Mouse (Mus musculus): ENCODE data around the gene Serpinb2.

Gene Serpinb2

DNA sequence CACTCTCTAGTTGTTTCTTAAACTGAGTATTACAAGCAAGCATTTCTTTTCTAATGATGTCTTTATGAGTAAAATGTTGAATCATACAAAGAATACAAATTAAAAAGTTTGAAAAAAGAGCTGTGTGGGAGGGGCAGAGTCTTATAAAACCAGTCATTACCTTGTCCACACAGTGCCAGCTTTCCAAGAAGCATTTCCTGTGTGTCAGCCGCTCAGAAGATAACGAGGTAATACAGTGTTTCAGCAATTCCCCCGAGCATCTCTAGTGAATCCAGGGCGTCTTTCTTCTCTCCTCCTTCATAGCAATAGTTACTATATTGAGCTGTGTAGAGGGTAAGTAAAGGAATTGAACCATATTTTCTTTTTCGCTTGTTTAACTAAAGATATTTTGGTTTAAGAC, at the start of gene Serpinb2:
Gene Serpinb2, plus strand, starts transcription at position 172 of the 400 bp plus-strand sequence.
- no peak for DNase-seq (ENCODE audit: low read depth, low spot score)

DNA sequence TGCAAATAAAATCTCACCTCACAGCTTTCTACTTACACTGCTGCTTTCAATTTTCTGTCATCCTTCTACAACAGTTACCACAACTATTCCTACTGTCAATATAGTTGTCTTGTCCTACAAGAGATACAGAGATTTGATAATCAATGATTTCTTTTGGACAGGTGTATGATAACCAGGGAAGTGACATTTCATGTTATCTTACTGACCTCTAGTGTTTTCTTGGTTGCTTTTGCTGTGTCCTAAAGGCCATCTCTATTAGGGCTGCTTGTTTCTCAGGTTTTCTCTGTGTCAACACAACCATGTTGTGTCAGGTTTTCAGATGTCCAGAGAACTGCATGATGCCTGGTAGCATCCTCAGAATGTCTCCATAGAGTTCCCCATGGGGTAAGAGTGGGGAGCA, 31.3 kb upstream of the Serpinb2 start:
- peak; percentile 18 for DNase-seq (ENCODE audit: low read depth, low spot score)

DNA sequence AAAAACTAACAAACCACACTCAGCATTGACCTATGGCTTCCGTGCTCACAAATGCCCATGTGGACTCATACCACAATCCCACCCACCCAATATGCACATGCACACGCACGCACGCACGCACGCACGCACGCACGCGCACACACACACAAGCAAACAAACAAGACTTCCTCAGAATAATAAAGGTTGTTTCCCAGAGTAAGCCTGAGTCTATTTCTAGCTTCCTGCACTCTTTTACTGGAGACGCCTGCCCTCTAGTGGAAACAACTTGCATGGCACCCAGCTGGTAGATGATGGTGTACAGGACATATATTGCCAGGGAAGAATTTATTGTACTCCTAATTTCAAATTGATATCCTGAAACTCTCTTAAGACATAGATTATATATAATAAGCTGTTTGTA, 29.8 kb upstream of the Serpinb2 start:
- DNase-seq (ENCODE audit: low read depth, low spot score) = peak; percentile 75

DNA sequence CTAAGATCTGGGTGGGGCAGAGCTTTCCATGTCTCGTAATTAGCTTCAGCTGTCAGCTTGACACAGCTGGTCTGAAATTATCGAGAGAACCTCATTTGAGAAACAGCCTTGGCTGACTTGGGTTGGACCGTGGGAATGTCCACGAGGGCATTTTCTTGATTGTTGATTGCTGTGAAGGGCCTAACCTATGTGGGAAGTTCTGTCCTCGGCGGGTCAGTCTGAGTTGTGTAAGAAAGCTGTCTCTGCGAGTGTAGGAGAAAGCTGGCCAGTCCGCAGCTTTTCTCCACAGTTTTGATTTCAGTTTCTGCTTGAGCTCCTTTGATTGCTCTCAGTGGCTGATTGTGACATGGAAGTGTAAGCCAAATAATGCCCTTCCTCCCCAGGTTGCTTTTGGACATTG, 21.6 kb upstream of the Serpinb2 start:
- DNase-seq (ENCODE audit: low read depth, low spot score) = no peak

DNA sequence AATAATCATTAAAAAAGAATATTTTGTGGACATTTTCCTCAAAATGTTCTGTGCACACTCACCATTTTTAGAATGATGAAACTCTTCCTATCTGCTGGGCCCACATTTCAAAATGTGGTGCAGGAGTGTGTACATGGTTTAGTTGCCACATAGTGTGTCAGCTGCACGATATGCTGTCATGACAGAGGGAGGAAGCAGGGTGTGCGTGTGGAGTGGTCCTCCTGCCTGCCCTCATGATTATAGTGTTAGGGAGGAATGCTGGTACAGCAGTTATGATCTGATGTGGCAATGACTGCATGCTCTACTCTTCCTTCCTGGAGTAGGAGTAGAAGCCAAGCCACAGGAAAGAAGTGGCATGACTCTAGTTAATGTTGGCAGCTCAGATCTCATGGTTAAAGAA, 14.4 kb upstream of the Serpinb2 start:
- no peak for DNase-seq (ENCODE audit: low read depth, low spot score)

DNA sequence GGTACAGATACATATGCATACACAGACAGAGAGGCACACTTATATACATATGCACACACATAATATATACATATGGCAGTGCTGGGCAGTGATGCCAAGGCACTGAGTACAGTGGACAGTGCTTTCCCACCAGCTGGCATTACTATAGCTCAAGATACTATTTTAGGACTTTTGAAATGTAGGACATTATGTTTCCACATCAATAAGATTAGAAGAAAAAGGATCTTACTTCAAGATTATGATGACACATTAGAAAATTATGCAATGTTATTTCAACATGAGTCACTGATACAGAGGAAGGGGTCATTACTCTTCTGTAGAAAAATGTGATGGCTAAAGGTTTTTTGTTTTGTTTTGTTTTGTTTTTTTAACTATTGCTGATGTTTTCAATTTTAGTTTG, 9.2 kb upstream of the Serpinb2 start:
- DNase-seq (ENCODE audit: low read depth, low spot score) = no peak

DNA sequence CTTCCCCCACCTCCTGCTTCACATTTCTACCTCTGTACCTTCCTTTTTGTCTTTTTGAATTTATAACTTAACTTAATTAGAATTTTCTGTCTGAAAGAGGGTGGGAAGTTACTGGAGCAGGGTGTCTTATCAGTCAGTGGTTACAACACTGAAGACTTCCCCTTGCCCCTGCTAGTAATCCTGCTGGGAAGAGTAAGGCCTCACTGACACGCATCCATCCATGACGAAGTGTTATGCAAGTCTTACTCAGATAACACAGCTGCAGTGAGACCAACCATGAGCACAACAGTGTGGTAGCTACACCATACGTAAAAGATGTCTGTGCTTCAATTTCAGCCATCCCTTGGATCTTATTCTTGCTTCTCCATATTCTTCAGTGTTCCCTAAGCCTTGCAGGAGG, 7.9 kb upstream of the Serpinb2 start:
- DNase-seq (ENCODE audit: low read depth, low spot score) = no peak

DNA sequence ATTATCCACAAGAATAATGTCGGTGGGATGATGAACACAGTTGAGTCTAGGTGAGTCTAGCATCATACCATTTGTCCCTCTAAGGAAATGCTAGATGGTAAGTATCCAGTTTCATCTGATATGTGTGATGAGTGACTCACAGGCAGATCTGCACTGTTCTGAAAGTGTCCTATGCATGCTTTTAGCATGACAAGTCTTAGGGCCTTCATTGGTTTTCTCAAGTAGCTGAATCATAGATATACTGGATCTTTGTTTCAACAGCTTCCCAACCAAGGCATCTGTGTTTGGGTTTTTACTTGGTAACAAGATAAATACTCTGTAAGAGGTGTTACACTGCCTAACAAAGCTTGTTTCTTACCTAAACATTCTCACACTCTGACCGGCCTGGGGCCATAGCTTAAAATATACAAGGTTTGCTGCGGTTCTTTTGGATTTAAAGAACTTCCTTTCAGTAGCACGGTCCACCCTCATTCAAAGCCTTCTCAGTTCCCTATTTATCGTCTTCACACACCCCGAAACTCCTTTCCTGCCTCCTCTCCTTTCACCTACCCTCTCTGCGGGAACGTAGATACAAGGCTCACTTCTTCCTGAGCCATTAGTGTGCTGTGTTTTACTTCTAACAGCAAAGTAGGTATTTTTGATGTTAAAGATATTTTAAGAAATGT, 5.2 kb upstream of the Serpinb2 start:
- DNase-seq (ENCODE audit: low read depth, low spot score) = no peak

DNA sequence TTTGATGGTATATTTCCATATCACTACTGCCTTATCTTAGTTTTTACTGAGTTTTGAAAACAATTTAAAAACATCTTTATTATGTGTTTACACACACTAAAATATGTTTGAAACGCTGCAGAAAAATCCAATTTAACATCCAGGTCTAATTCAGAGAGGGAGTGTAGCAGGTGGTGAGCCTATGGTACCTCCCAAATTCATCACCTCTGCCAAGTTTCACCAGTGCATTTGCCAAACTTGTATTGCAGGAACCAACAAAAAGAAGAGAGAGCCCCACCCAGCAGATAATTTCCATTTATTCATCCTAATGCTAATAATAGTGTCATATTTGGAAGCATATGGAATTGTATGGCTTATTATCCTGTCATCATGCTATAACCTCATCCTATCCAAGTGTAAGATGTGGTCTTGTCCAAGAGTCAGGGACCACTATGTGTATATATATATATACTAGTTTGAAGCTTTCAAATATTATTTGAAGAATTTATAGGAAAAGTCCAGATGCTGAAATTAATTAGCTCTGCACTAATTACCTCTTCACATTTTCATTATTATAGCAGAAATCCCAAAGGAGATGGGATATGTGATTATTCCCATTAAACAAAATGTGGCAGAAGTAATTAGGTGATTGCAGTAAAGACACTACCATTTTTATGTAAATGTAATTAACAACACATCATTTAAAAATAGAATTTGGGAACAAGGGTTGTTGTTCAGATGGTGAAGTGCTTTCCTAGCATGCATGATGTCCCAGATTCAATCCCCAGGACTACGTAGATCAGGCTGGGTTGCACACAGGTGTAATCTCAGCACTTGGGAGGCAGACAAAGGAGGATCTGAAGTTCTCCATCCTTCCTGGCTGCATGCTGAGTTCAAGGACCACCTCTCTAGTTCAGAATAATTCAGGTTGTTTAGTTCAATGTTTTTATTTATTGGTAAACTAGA, 1.2 kb downstream of the Serpinb2 start:
- no peak for DNase-seq (ENCODE audit: low read depth, low spot score)

DNA sequence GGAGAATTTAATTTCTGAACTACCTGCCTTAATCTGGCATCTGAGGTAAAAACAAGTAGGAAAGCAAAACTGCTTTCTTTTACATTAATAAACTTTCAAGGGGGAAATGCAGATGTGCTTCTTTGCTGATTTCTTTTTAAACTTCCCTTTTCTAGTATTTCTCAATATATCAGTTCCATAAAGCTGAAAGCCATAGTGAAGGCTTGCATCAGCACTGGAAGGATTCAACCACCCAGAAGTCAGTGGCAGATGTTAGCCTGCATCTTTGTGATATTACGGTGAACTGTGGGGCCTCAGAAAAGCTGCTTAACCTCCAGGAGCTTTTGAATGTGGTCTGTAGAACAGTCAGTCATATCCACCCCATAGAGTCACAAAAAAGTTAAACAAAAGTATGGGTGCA, 2.3 kb downstream of the Serpinb2 start:
- no peak for DNase-seq (ENCODE audit: low read depth, low spot score)

DNA sequence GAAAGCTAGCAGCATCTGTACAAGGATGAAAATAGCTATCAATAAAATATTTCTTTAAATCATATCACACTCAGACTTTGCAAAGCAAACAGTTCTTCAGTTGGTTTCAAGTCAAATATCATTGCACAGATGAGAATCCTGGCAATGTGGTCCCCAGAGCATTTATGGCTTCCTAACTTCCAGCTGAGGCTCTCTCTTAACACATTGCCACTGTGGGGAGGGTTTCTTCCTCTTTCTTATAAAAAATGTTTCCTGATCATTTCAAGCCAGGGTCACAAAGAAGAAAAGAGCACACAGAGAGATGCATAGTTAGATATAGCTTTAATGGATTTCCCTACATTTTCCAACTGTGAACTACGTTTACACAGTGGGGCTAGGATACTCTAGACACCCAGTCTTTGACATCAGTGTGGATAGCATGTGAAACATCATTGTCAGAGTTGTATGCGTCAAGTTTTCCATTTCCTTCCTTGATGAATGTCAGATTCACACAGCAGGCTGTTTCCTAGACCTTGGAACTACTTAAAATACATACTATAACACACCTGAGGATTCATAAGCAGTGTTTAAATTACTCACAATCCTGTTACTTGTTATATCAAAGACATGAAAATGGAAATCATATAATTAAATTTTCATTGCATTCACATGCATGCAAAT, 4.7 kb downstream of the Serpinb2 start:
- DNase-seq (ENCODE audit: low read depth, low spot score) = no peak

DNA sequence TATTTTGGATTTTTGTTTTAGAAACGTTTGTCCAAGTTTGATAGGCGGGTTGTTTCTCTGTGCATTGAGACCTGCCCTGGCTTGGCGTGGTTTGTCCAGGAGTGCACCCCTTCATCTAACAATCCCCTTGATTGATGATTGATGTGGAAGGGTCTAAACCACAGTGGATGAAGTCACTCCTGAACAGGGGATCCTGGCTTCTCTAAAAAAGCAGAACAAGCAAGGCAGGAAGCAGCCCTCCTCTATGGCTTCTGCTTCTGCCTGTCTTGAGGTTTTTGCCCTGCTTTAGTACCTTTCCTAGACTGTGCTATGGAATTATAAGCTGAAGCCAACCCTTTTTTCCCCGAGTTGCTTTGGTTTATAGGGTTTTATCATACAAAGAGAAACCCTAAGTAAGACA, 14.4 kb downstream of the Serpinb2 start:
- DNase-seq (ENCODE audit: low read depth, low spot score) = no peak

DNA sequence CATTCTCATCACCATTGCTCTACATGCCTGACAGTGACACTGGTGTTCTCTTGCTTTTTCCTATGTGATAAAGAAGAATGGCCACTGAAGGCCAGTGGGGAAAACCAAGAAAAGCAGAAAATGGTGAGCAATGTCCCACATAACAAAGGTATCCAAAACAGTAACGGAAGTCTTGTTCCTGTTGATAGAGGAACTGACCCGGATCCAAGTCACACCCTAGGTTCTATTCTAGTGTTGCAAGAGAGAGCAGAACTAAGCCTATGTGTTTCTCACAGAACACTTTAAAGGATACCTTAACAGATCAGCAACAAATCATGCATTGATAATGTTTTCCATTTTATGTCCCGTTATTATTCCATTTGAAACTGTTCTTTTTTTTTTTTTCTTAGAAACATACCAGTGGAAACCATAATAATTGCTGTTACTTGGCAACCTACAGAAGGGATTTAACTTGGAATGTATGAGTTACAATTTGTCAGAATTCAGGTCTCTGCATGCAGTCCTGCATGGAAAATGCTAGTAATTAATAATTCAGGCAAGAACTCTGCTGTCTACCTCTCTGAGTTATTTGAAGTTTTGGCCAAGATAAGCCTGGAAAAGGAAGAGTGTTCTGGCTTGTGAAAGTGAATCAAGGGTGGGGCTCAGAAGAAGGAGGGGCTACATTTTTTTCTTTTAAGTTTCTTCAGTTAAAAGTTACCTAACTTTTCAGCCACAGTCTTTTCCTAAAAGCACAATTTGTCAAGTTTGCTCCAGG, 17.3 kb downstream of the Serpinb2 start:
- DNase-seq (ENCODE audit: low read depth, low spot score) = no peak

DNA sequence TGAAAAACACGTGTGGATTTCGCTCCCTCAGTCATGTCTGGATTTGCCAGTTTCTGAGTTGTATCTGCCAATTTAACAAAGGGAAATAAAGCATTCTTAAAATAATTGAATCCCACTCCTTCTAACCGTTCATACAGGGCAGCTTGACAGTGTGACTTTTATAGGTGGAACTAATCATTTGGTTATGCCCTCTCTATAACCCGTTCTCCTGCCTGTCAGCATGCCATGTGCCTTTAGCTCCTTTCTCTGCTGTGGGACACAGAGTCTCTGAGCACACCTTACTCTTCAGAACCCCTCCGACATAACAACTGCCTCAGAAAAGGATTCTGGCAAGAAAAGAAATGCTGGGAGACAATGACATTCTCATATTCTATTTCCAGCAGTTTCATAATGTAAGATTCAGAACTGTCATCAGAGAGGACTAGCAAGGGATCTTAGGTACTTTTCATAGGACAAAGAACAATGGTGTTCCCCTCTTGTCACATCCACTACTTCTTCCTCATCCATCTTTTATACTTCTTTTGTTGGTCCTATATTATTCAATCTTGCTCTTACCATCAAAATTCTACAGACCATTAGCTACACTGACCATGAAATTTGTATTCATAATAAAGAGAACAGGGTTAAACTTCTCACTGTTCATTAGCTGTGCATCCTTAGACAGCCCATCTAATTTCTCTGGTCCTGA, 18.3 kb downstream of the Serpinb2 start:
- DNase-seq (ENCODE audit: low read depth, low spot score) = no peak

DNA sequence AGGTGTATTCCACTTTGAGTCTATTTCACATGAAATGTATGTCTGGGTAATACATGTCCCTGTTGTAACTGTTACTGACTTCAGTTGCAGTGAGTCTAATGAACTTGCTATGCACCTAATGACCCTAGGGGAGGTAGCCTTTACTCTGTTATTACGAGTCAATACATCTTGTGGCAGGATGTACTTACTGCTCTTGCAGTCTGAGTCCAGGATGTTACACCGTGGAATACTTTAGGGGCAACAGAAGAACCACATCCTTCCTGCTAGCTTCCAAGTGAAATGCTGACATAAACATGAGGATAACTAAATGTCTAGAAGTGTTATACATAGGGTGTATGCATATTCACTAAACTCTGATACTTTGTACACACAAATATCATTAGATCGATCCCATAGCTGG, 22.5 kb downstream of the Serpinb2 start:
- DNase-seq (ENCODE audit: low read depth, low spot score) = peak; percentile 5

DNA sequence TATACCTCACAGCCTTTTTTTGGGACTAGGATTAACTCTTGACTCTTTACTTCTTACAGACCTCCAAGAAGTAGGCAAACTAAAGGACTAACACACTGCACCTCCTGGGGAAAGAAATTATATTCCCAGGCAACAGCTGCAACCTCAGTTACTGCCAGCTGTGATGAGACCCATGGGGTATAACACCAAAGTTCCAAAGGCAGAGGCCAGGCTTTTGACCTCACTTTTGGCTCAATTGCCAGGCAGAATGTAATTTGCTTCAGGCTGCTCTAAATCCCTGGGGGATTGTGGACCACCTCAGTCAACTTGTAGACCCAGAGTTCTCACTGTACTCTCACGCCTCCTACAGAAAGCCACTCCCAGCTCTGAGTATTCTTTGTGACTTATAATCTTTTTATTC, 26.2 kb downstream of the Serpinb2 start:
- no peak for DNase-seq (ENCODE audit: low read depth, low spot score)

DNA sequence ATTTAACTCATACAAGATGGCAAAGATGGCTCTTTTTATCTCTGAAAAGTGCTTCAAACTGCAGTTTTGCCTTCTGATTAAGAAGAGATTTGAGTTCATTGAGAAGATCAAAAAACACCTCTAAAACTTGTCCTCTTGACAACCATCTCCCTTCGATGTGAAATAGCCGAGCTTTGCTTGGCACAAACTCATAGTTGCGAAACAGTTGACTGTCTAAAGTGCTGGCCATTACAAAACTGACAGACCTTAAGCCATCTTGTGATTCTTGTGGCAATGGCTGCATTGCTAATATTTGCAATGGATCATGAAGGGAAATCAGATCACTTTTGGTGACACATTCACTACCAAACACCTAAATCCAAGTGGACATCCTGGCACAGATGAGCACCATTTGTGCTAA, 48.3 kb downstream of the Serpinb2 start:
- DNase-seq (ENCODE audit: low read depth, low spot score) = no peak

DNA sequence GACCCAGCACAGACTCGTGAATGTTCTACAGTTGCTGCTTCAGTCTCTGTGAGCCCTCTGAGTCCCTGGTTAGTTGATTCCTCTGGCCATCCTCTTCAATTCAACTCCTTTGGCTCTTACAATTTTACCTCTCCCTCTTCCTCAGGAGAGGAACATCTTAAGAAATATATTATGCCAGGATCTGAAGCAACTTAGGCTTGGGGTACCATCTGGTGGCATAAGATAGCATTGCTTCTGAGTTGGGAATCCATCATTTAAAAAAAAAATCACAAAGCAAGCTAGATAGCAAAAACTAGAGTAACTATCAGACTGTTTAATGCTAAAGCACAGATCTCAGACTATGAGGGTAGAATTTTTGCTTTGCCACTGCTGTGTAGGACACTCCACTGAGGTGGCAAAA, 50.9 kb downstream of the Serpinb2 start:
- DNase-seq (ENCODE audit: low read depth, low spot score) = peak; percentile 22

DNA sequence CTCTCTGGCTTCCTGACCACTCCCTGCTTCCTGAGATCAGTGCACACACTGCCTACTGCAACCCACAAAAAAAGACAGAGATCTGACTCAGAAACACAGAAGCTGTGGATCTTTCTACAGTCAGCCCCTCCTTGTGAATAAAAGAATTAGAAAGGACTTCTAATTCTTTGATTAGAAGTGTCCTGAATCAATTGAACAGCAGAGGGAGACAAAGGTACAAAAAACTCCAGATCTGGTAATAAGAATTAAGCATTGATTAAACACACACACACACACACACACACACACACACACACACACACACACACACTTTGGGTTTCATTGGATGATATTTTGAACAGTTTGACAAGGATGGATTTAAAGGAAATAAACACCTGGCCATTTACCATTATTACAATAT, 54.4 kb downstream of the Serpinb2 start:
- peak; percentile 44 for DNase-seq (ENCODE audit: low read depth, low spot score)

DNA sequence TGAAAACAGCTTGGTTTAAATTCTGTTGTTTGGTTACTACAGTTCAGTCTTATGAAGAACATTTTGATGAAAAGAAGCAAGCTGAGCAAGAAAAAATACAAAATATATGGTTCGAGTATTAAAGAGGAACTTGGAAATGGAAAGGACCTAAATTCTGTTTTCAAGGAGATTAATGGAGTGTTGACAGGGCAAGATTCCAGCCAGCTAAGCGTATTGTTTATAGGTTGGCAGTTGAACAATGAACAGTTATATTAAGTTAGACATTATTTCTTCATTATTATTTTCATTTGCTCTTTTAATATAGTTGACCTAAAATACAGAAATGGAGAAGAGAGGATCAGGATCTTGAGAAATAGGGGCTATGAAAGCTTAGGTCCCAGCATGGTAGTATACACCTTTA, 64.9 kb downstream of the Serpinb2 start:
- DNase-seq (ENCODE audit: low read depth, low spot score) = no peak

DNA sequence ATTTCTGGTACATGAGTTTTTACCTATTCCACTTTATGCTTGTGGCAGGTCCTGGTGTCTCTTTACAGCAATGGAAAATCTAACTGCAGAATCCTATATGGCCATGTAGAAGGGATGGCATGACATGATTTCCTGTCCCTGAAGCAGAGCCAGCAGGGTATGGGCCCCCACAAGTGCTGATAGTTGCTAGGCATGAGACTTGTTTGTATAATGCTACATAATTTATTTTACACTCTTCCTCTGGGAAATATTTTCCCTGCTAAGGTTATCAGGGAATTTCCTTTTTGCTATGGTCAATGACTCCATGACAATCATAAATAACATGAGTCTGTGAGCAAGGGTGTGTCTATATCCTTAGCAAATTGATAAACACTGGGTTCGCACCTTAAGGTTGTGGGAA, 66.3 kb downstream of the Serpinb2 start:
- no peak for DNase-seq (ENCODE audit: low read depth, low spot score)

All from A20 (cell line).